Mouse (Mus musculus): ENCODE measurements at regions not wholly inside any gene's neighbourhood (a gene's known extent, or its start where the extent isn't known, plus 50 kb on each side); places are given as distances from the start of the nearest gene placed in this dataset.

GRCm38 (mm10) chr2:173385722-173386141, 109.4 kb upstream of the Pmepa1 start:
- TF ChIP-seq CTCF (IDR thresholded peaks at IDR 0.05; ENCODE audit: extremely low read depth, insufficient read depth, low read length) = no peak
- TF ChIP-seq POLR2A (IDR thresholded peaks at IDR 0.05; ENCODE audit: extremely low read depth, insufficient read depth, low read length) = no peak
